Mouse (Mus musculus): ENCODE measurements at regions not wholly inside any gene's neighbourhood (a gene's known extent, or its start where the extent isn't known, plus 50 kb on each side); places are given as distances from the start of the nearest gene placed in this dataset.

DNA sequence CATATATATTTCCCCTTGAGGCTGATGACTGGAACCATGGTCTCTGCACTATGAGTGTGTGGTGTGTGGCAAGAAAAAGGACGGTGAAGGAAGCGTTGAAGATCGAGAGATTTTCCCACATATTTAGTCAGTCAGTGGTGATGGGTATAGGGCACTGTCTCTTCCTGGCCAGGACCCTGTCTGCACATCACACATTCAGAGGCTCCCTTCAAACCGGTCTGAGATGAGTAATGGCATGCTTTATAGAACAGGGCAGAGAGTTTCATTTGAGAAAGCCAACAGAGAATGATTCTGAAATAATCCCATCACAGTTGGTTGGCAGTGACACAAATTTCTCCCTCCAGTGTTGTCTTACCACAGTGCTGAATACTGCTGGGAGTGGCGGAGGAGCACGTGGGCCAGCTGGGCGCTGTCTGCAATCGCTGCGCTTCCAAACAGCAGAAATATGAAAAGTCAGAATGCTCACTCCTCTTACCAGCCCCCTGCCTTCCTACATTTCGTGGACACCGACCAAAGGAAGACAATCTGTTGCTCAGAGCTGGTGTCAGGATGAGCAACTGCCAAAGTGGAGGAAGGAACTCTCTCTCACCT is 77.2 kb upstream of the Rapgef5 start:
- TF ChIP-seq POLR2A (IDR thresholded peaks at IDR 0.05; ENCODE audit: insufficient read length, low read depth) (no peak), USF1 (IDR thresholded peaks at IDR 0.05; ENCODE audit: low read depth) (no peak), MYOD1 (IDR thresholded peaks at IDR 0.05; ENCODE audit: control insufficient read depth in 1 of 3, insufficient read length in 2 of 3, low read depth in 2 of 3) (no peak), SRF (IDR thresholded peaks at IDR 0.05; ENCODE audit: control insufficient read depth, insufficient read length, low read depth) (no peak), REST (IDR thresholded peaks at IDR 0.05; ENCODE audit: insufficient read depth, insufficient read length) (no peak), E2F4 (IDR thresholded peaks at IDR 0.05; ENCODE audit: insufficient read depth) (no peak), MAX (IDR thresholded peaks at IDR 0.05; ENCODE audit: low read depth) (no peak), CEBPB (IDR thresholded peaks at IDR 0.05; ENCODE audit: insufficient read depth, poor library complexity, severe bottlenecking) (no peak), POLR2AphosphoS2 (IDR thresholded peaks at IDR 0.05; ENCODE audit: insufficient read length, low read depth) (no peak), TCF12 (IDR thresholded peaks at IDR 0.05; ENCODE audit: insufficient read depth, poor library complexity, severe bottlenecking) (no peak)

Measured in myocyte (in vitro differentiated cells).